Mouse (Mus musculus) liver, embryonic 15.5 days (tissue): ENCODE results near the gene Fam161a. TPM values are rescaled to one million over a fixed set of nuclear protein-coding genes. Genes with fewer than 3 reads are reported as not detected.
A peak's percentile ranks its signal among the peaks of the same experiment; 100 is the strongest.

Experiments used
- ATAC-seq: fragments of 200-750 bp; cut with Nextera tagmentation; 2 replicates; pipeline ENCODE4 v1.8.0; 2017; ENCODE audit warnings: moderate number of reproducible peaks, mild to moderate bottlenecking, moderate library complexity; ENCODE audit not compliant: insufficient read depth
- H3K27ac ChIP-seq: fragments of 300-500 bp; sonication (generic); replicated peaks from 2 replicates; pipeline ENCODE4 v1.5.1; 2015; ENCODE audit warnings: mild to moderate bottlenecking, inconsistent platforms
- H3K27me3 ChIP-seq: fragments of 300-500 bp; sonication (generic); 2 replicates; pipeline ENCODE4 v1.6.1; 2015; ENCODE audit warnings: mild to moderate bottlenecking, inconsistent platforms
- H3K36me3 ChIP-seq: fragments of 300-500 bp; sonication (generic); replicated peaks from 2 replicates; pipeline ENCODE4 v1.6.1; 2015; ENCODE audit warnings: moderate library complexity, mild to moderate bottlenecking, inconsistent platforms
- H3K4me1 ChIP-seq: fragments of 300-500 bp; sonication (generic); replicated peaks from 2 replicates; pipeline ENCODE4 v1.6.1; 2015; ENCODE audit warnings: inconsistent platforms
- H3K4me2 ChIP-seq: fragments of 300-500 bp; sonication (generic); 2 replicates; pipeline ENCODE4 v1.6.1; 2015; ENCODE audit warnings: moderate library complexity, mild to moderate bottlenecking, inconsistent platforms
- H3K4me3 ChIP-seq: fragments of 300-500 bp; sonication (generic); replicated peaks from 2 replicates; pipeline ENCODE4 v1.5.1; 2015; ENCODE audit warnings: mild to moderate bottlenecking, inconsistent platforms
- H3K9ac ChIP-seq: fragments of 300-500 bp; sonication (generic); 2 replicates; pipeline ENCODE4 v1.6.1; 2015; ENCODE audit warnings: moderate library complexity, mild to moderate bottlenecking, inconsistent platforms
- H3K9me3 ChIP-seq: fragments of 300-500 bp; sonication (generic); replicated peaks from 2 replicates; pipeline ENCODE4 v1.6.1; 2016; ENCODE audit warnings: inconsistent platforms
- WGBS: fragments of 180-500 bp; shearing (Covaris S2); methylation state at CpG from one replicate; pipeline ENCODE4 v1.1.7; 2015; ENCODE audit warnings: mixed read lengths; ENCODE audit not compliant: insufficient replicate concordance; 5-methylcytosine and 5-hydroxymethylcytosine counted together
- polyA plus RNA-seq: library from polyadenylated mRNA; unstranded; fragments of >200 nt; fragmentation: Nextera tagmentation; extraction: Ambion mirVana; gene quantifications from 2 replicates; pipeline ENCODE4 v1.2.1, GENCODE M21; 2015

The Fam161a gene
- polyA plus RNA-seq, 1 experiment from 2014 or later: 1.4 TPM

GRCm38 (mm10) chr11:22978215-22978614, 29.1 kb upstream of the Fam161a start:
- H3K27ac ChIP-seq: no peak overlapping the region
- ATAC-seq: no peak
- no peaks in the 10 kb centered on the region for H3K9me3 ChIP-seq
- no peak overlapping the region for H3K9ac ChIP-seq
- peak overlapping the region; percentile 66; the same call in 1 of the 2 replicates for H3K4me2 ChIP-seq
- H3K36me3 ChIP-seq: peaks cover 42% of the 10 kb centered on the region
- H3K27me3 ChIP-seq: no peaks in the 10 kb centered on the region
- WGBS: 87% methylated on average over 3 of the region's 3 CpGs
- H3K4me1 ChIP-seq: peaks cover 48% of the 10 kb centered on the region
- H3K4me3 ChIP-seq: no peak overlapping the region

- Histone ChIP-seq H3K4me2 (no peak overlapping the region), H3K9me3 (no peaks in the 10 kb centered on the region), H3K27ac (no peak overlapping the region), H3K9ac (no peak overlapping the region), H3K4me1 (peaks cover 50% of the 10 kb centered on the region), H3K27me3 (no peaks in the 10 kb centered on the region), H3K4me3 (no peak overlapping the region), H3K36me3 (peaks cover 42% of the 10 kb centered on the region)
- ATAC-seq: no peak
- WGBS: 76% methylated on average over 1 of the region's 1 CpGs
Observed at GRCm38 (mm10) chr11:22978711-22979110, 28.6 kb upstream of the Fam161a start.

- Histone ChIP-seq H3K9ac (no peak overlapping the region), H3K9me3 (no peaks in the 10 kb centered on the region), H3K36me3 (peaks cover 42% of the 10 kb centered on the region), H3K4me2 (no peak overlapping the region), H3K27me3 (no peaks in the 10 kb centered on the region), H3K27ac (no peak overlapping the region), H3K4me3 (no peak overlapping the region), H3K4me1 (peaks cover 50% of the 10 kb centered on the region)
- ATAC-seq: no peak
- 52% methylated on average over 1 of the region's 1 CpGs for WGBS
Observed at GRCm38 (mm10) chr11:22979221-22979620, 28.1 kb upstream of the Fam161a start.

GRCm38 (mm10) chr11:22981041-22981440, 26.3 kb upstream of the Fam161a start:
- Histone ChIP-seq H3K4me3 (peak overlapping the region; percentile 83), H3K4me1 (peaks cover 45% of the 10 kb centered on the region), H3K9ac (peak overlapping the region; percentile 83), H3K27me3 (no peaks in the 10 kb centered on the region), H3K36me3 (peaks cover 40% of the 10 kb centered on the region), H3K27ac (peak overlapping the region; percentile 99), H3K9me3 (no peaks in the 10 kb centered on the region), H3K4me2 (peak overlapping the region; percentile 83)
- 15% methylated on average over 4 of the region's 4 CpGs for WGBS
- no peak for ATAC-seq

- H3K36me3 ChIP-seq: peaks cover 35% of the 10 kb centered on the region
- peak overlapping the region; percentile 99 for H3K27ac ChIP-seq
- no peaks in the 10 kb centered on the region for H3K9me3 ChIP-seq
- no peaks in the 10 kb centered on the region for H3K27me3 ChIP-seq
- peak overlapping the region; percentile 83 for H3K4me3 ChIP-seq
- peak overlapping the region; percentile 83 for H3K9ac ChIP-seq
- 1% methylated on average over 12 of the region's 12 CpGs for WGBS
- peak overlapping the region; percentile 83 for H3K4me2 ChIP-seq
- peaks cover 41% of the 10 kb centered on the region for H3K4me1 ChIP-seq
- peak; percentile 35 for ATAC-seq
Observed at GRCm38 (mm10) chr11:22981543-22981950, 25.8 kb upstream of the Fam161a start.

- Histone ChIP-seq H3K9me3 (no peaks in the 10 kb centered on the region), H3K27ac (peak within 1 kb of the TSS; percentile 99), H3K4me3 (peak within 1 kb of the TSS; percentile 83), H3K4me2 (peak within 1 kb of the TSS; percentile 83), H3K27me3 (no peaks in the 10 kb centered on the region), H3K36me3 (peaks cover 29% of the 10 kb centered on the region), H3K9ac (peak within 1 kb of the TSS; percentile 83), H3K4me1 (peaks cover 39% of the 10 kb centered on the region)
- peak; percentile 90 for ATAC-seq
- 2% methylated on average over 42 of the region's 42 CpGs for WGBS
Observed at GRCm38 (mm10) chr11:22981984-22982757, 25.2 kb upstream of the Fam161a start, which contains the start of the genes Gm28048 and Commd1. Gene Gm28048 (minus strand): TSS chr11:22982090. Gene Commd1 (minus strand): TSS chr11:22982382.

GRCm38 (mm10) chr11:22982846-22983245, 24.5 kb upstream of the Fam161a start:
- Histone ChIP-seq H3K4me3 (peak overlapping the region; percentile 83; the same call in 1 of the 2 replicates), H3K9ac (no peak overlapping the region), H3K4me2 (peak overlapping the region; percentile 83), H3K4me1 (peaks cover 41% of the 10 kb centered on the region), H3K27me3 (no peaks in the 10 kb centered on the region), H3K36me3 (peaks cover 22% of the 10 kb centered on the region), H3K27ac (no peak overlapping the region), H3K9me3 (no peaks in the 10 kb centered on the region)
- no peak for ATAC-seq
- WGBS: 66% methylated on average over 6 of the region's 6 CpGs

GRCm38 (mm10) chr11:22985510-22985909, 21.8 kb upstream of the Fam161a start:
- H3K27me3 ChIP-seq: no peaks in the 10 kb centered on the region
- H3K9ac ChIP-seq: no peak overlapping the region
- H3K4me1 ChIP-seq: peaks cover 35% of the 10 kb centered on the region
- 65% methylated on average over 3 of the region's 3 CpGs for WGBS
- no peak overlapping the region for H3K4me2 ChIP-seq
- no peaks in the 10 kb centered on the region for H3K36me3 ChIP-seq
- no peaks in the 10 kb centered on the region for H3K9me3 ChIP-seq
- no peak for ATAC-seq
- no peak overlapping the region for H3K4me3 ChIP-seq
- H3K27ac ChIP-seq: no peak overlapping the region

- Histone ChIP-seq H3K4me2 (no peak overlapping the region), H3K36me3 (no peaks in the 10 kb centered on the region), H3K4me3 (no peak overlapping the region), H3K27me3 (no peaks in the 10 kb centered on the region), H3K27ac (no peak overlapping the region), H3K9me3 (no peaks in the 10 kb centered on the region), H3K9ac (no peak overlapping the region), H3K4me1 (peaks cover 33% of the 10 kb centered on the region)
- ATAC-seq: no peak
- WGBS: 46% methylated on average over 2 of the region's 2 CpGs
Observed at GRCm38 (mm10) chr11:22987357-22987756, 20.0 kb upstream of the Fam161a start.

GRCm38 (mm10) chr11:22989786-22990185, 17.5 kb upstream of the Fam161a start:
- Histone ChIP-seq H3K27me3 (no peaks in the 10 kb centered on the region), H3K9me3 (no peaks in the 10 kb centered on the region), H3K4me3 (peak overlapping the region; percentile 74), H3K27ac (peak overlapping the region; percentile 85), H3K36me3 (peaks cover 15% of the 10 kb centered on the region), H3K4me2 (peak overlapping the region; percentile 82), H3K9ac (peak overlapping the region; percentile 74), H3K4me1 (peaks cover 26% of the 10 kb centered on the region)
- ATAC-seq: no peak
- WGBS: 55% methylated on average over 1 of the region's 1 CpGs

GRCm38 (mm10) chr11:22990393-22991126, 16.8 kb upstream of the Fam161a start, which contains the start of gene Cct4:
Gene Cct4 (plus strand): TSS chr11:22990519.
- under 1% methylated on average over 66 of the region's 66 CpGs for WGBS
- Histone ChIP-seq H3K4me1 (peaks cover 26% of the 10 kb centered on the region), H3K4me2 (peak within 1 kb of the TSS; percentile 82), H3K36me3 (peaks cover 23% of the 10 kb centered on the region), H3K27ac (peak within 1 kb of the TSS; percentile 85), H3K4me3 (peak within 1 kb of the TSS; percentile 74), H3K9ac (peak within 1 kb of the TSS; percentile 74), H3K27me3 (no peaks in the 10 kb centered on the region), H3K9me3 (no peaks in the 10 kb centered on the region)
- peak; percentile 97 for ATAC-seq
